Mouse (Mus musculus) mouse trophoblast stem cell (cell line): ENCODE data around the gene Mlycd.

Experiments used
- in situ Hi-C, 2 experiments: fragments of 300-500 bp; cut with MseI, MboI; formaldehyde crosslinking; loops; 2 replicates in 1 of 2; 3 replicates in 1 of 2; pipeline ENCODE4 v1.15.1; 2025

Gene Mlycd

GRCm38 (mm10) chr8:119400904-119401303 is 6.2 kb downstream of the Mlycd start:
- in situ Hi-C loops, result no loop called here

GRCm38 (mm10) chr8:119403912-119404311 is 9.2 kb downstream of the Mlycd start:
- in situ Hi-C loops, result no loop called here

GRCm38 (mm10) chr8:119404648-119405047 is 10.0 kb downstream of the Mlycd start:
- in situ Hi-C loops, result no loop called here

- in situ Hi-C loops, result no loop called here
These were observed 13.6 kb downstream of the Mlycd start for GRCm38 (mm10) chr8:119408311-119408710.

GRCm38 (mm10) chr8:119412037-119412734 is 17.5 kb downstream of the Mlycd start:
- in situ Hi-C loops, result loop anchor here (5.0 kb wide), 1 partner anchor 85 kb away; no protein-coding TSS in a partner anchor

- in situ Hi-C loops, result loop anchor here (5.0 kb wide), 1 partner anchor 84 kb away; no protein-coding TSS in a partner anchor
These were observed 18.2 kb downstream of the Mlycd start for GRCm38 (mm10) chr8:119412735-119413498.

- in situ Hi-C loops, result loop anchor here (5.0 kb wide), 1 partner anchor 84 kb away; no protein-coding TSS in a partner anchor
These were observed 18.9 kb downstream of the Mlycd start for GRCm38 (mm10) chr8:119413605-119414004.

- in situ Hi-C loops, result no loop called here
These were observed 25.6 kb downstream of the Mlycd start for GRCm38 (mm10) chr8:119420318-119420717.

GRCm38 (mm10) chr8:119421603-119422122 is 27.0 kb downstream of the Mlycd start:
- in situ Hi-C loops, result no loop called here

GRCm38 (mm10) chr8:119422123-119422711 is 27.5 kb downstream of the Mlycd start:
- in situ Hi-C loops, result no loop called here

- in situ Hi-C loops, result no loop called here
These were observed 29.0 kb downstream of the Mlycd start for GRCm38 (mm10) chr8:119423631-119424141.

- in situ Hi-C loops, result no loop called here
These were observed 29.6 kb downstream of the Mlycd start for GRCm38 (mm10) chr8:119424199-119424733.

GRCm38 (mm10) chr8:119424740-119425139 is 30.1 kb downstream of the Mlycd start:
- in situ Hi-C loops, result no loop called here

- in situ Hi-C loops, result no loop called here
These were observed 30.9 kb downstream of the Mlycd start for GRCm38 (mm10) chr8:119425533-119425932.

- in situ Hi-C loops, result no loop called here
These were observed 31.5 kb downstream of the Mlycd start for GRCm38 (mm10) chr8:119426069-119426735.

GRCm38 (mm10) chr8:119427634-119428349 is 33.1 kb downstream of the Mlycd start:
- in situ Hi-C loops, result no loop called here

- in situ Hi-C loops, result no loop called here
These were observed 33.7 kb downstream of the Mlycd start for GRCm38 (mm10) chr8:119428350-119428740.

- in situ Hi-C loops, result no loop called here
These were observed 34.2 kb downstream of the Mlycd start for GRCm38 (mm10) chr8:119428766-119429327.

GRCm38 (mm10) chr8:119429552-119429951 is 34.9 kb downstream of the Mlycd start:
- in situ Hi-C loops, result no loop called here

- in situ Hi-C loops, result no loop called here
These were observed 35.6 kb downstream of the Mlycd start for GRCm38 (mm10) chr8:119430250-119430649.
